Mouse (Mus musculus) stomach, embryonic 14.5 days (tissue): ENCODE measurements around the gene Col4a1. TPM values are rescaled to one million over a fixed set of nuclear protein-coding genes. Genes with fewer than 3 reads are reported as not detected.

Source experiments
- ATAC-seq: fragments of 200-750 bp; cut with Nextera tagmentation; 2 replicates; pipeline ENCODE4 v1.8.0; 2017; ENCODE audit warnings: low read depth, moderate TSS enrichment; ENCODE audit not compliant: insufficient number of reproducible peaks, insufficient read depth, low FRiP score
- H3K27ac ChIP-seq: fragments of 300-500 bp; sonication (generic); 2 replicates; pipeline ENCODE4 v1.5.1; 2014; ENCODE audit warnings: mild to moderate bottlenecking, low read length, moderate library complexity, mixed read lengths
- H3K27me3 ChIP-seq: fragments of 300-500 bp; sonication (generic); 2 replicates; pipeline ENCODE4 v1.6.1; 2014; ENCODE audit warnings: low read length, control low read depth, mixed read lengths; ENCODE audit not compliant: control insufficient read depth, insufficient read depth
- H3K36me3 ChIP-seq: fragments of 300-500 bp; sonication (generic); 2 replicates; pipeline ENCODE4 v1.6.1; 2014; ENCODE audit warnings: mild to moderate bottlenecking, control low read depth, low read length, moderate library complexity, mixed read lengths; ENCODE audit not compliant: control insufficient read depth, insufficient read depth
- H3K4me1 ChIP-seq: fragments of 300-500 bp; sonication (generic); 2 replicates; pipeline ENCODE4 v1.6.1; 2014; ENCODE audit warnings: low read length, control low read depth, mixed read lengths; ENCODE audit not compliant: control insufficient read depth, insufficient read depth
- H3K4me2 ChIP-seq: fragments of 300-500 bp; sonication (generic); replicated peaks from 2 replicates; pipeline ENCODE4 v1.6.1; 2014; ENCODE audit warnings: low read depth, low read length, control low read depth
- H3K4me3 ChIP-seq: fragments of 300-500 bp; sonication (generic); 2 replicates; pipeline ENCODE4 v1.5.1; 2014; ENCODE audit warnings: low read depth, low read length, control low read depth
- H3K9ac ChIP-seq: fragments of 300-500 bp; sonication (generic); replicated peaks from 2 replicates; pipeline ENCODE4 v1.6.1; 2014; ENCODE audit warnings: low read depth, mild to moderate bottlenecking, control low read depth, low read length, moderate library complexity, mixed read lengths
- H3K9me3 ChIP-seq: fragments of 300-500 bp; sonication (generic); 2 replicates; pipeline ENCODE4 v1.6.1; 2016; ENCODE audit warnings: low read depth, low read length, control low read depth; ENCODE audit not compliant: control insufficient read depth
- WGBS: fragments of 180-500 bp; shearing (Covaris S2); extraction: QIAGEN DNeasy Blood & Tissue Kit; methylation state at CpG from one replicate; pipeline ENCODE4 v1.1.7; 2014; 5-methylcytosine and 5-hydroxymethylcytosine counted together
- polyA plus RNA-seq: library from polyadenylated mRNA; unstranded; fragments of >200 nt; fragmentation: Nextera tagmentation; extraction: Ambion mirVana; gene quantifications from 2 replicates; pipeline ENCODE4 v1.2.1, GENCODE M21; 2014

Gene Col4a1
- 216 and 233 TPM in 2 replicates for polyA plus RNA-seq

GRCm38 (mm10) chr8:11312349-11313175 lies at the start of gene Col4a1, which contains the start of gene Col4a2:
TSS of gene Col4a1 (minus strand) at chr8:11312826.
TSS of gene Col4a2 (plus strand) at chr8:11312805.
- peak within 1 kb of the TSS; percentile 82 for H3K4me2 ChIP-seq
- peak within 1 kb of the TSS; percentile 83 for H3K27ac ChIP-seq
- no peaks in the 10 kb centered on the region for H3K27me3 ChIP-seq
- H3K4me3 ChIP-seq: peak within 1 kb of the TSS; percentile 71
- WGBS: under 1% methylated on average over 72 of the region's 87 CpGs
- peak within 1 kb of the TSS; percentile 92 for H3K9ac ChIP-seq
- peak; percentile 84 for ATAC-seq
- peaks cover 18% of the 10 kb centered on the region for H3K4me1 ChIP-seq
- no peaks in the 10 kb centered on the region for H3K9me3 ChIP-seq
- no peaks in the 10 kb centered on the region for H3K36me3 ChIP-seq

DNA sequence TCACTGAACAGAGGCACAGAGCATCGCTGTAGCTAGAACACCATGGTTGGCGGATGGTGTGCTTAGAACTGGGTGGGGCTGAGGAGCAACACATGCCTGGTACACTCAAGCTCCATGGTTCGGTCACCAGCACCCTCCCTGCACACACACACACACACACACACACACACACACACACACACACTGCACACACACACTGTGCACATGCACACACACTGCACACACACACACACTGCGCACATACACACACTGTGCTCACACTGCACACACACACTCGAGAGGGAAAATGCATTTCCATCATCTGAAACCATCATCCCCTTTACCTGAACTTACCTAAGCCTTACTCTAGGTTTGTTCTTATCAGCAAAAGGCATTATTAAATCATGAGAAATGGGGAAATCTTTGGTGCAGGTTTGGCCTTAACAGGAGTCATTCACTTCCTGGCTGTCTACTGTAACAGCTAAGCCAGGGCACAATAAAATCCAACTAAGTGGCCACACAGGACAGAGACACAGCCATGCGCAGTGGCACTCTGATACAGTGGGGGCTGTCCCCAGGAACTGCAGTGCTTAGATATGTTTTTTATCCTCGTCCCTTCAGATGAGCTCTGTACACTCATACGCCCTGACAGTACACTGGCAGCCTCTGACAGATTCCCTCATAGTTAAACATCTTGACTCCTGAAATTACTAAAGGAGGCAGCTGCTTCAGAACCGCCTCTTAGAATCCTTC lies 49.1 kb upstream of the Col4a1 start:
- 59% methylated on average over 9 of the region's 9 CpGs for WGBS
- no peaks in the 10 kb centered on the region for H3K9me3 ChIP-seq
- peak overlapping the region; percentile 82 for H3K27ac ChIP-seq
- peaks cover 33% of the 10 kb centered on the region; the same call in 1 of the 2 replicates for H3K4me1 ChIP-seq
- ATAC-seq: no peak
- H3K36me3 ChIP-seq: no peaks in the 10 kb centered on the region; the same call in 1 of the 2 replicates
- H3K4me3 ChIP-seq: no peak overlapping the region
- H3K9ac ChIP-seq: no peak overlapping the region
- no peaks in the 10 kb centered on the region for H3K27me3 ChIP-seq
- no peak overlapping the region for H3K4me2 ChIP-seq

DNA sequence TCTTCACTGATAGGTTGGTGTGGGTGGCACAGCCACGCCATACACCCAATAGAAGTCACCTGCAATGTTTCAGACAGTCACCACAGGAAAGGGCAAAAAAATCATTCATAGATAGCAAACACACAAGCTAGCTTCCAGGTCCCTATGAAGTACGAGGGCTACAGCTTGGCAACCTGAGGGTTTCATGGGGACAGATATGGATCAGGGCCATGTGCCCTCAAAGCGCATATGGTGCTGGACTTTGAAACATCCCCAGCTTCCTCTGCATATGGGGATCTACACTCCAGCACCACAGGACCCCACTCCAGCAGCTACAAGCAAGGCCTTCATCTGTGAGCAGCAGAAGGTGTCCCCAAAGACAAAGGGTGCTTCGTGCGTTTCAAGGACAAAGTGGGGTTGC lies 47.2 kb upstream of the Col4a1 start:
- 88% methylated on average over 5 of the region's 5 CpGs for WGBS
- Histone ChIP-seq H3K36me3 (no peaks in the 10 kb centered on the region), H3K4me3 (no peak overlapping the region), H3K4me1 (peaks cover 33% of the 10 kb centered on the region; the same call in 1 of the 2 replicates), H3K27ac (no peak overlapping the region), H3K4me2 (no peak overlapping the region), H3K9ac (no peak overlapping the region), H3K27me3 (no peaks in the 10 kb centered on the region), H3K9me3 (no peaks in the 10 kb centered on the region)
- ATAC-seq: no peak

DNA sequence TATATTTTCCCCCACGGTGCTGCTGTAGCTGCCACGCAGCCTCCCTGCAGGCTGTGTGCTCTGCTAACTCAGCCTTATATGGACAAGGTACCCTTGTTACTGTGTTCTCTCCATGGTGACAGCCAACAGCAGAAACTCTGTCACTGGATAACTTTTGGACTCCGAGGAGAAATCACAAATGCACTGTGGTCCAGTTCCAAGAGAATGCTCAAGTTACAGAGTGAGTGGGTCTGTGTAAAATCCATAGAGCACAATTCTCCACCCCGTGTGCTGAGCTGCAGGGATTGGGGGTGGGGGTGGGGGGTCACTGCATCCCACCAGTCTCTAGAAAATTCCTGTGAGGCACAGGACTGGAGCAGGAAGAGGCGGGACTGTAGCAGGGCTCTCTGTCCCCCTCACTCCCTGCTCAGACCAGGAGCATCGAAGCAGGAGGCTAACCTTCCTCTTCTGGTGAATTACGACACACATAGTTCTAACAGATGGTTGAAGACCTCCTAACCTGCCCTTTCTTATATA lies 45.4 kb upstream of the Col4a1 start:
- no peaks in the 10 kb centered on the region for H3K36me3 ChIP-seq
- ATAC-seq: peak; percentile 78
- 26% methylated on average over 7 of the region's 7 CpGs for WGBS
- H3K9ac ChIP-seq: no peak overlapping the region
- peak overlapping the region; percentile 87 for H3K27ac ChIP-seq
- H3K4me1 ChIP-seq: peaks cover 33% of the 10 kb centered on the region; the same call in 1 of the 2 replicates
- H3K4me2 ChIP-seq: no peak overlapping the region
- no peaks in the 10 kb centered on the region for H3K9me3 ChIP-seq
- no peaks in the 10 kb centered on the region for H3K27me3 ChIP-seq
- H3K4me3 ChIP-seq: no peak overlapping the region

DNA sequence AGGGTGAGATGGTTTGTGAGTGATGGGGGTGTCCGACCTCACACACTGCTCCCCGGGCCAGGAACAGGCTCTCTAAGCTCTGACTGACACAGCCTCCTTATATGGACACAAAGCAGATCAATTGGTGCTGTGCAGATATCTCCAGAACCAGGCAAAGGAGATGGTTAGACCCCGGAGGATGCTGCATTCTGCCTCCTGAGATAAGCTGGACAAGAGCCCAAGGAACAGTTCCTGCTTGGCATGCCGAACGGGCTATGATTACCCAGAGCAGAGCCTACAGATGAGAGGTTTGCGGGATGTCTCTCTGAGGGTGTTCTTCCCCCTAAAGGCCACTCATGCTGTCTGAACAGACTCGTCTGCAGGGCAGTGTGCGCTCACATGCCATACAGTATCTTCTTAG lies 44.1 kb upstream of the Col4a1 start:
- WGBS: 72% methylated on average over 8 of the region's 8 CpGs
- no peak overlapping the region for H3K9ac ChIP-seq
- H3K36me3 ChIP-seq: no peaks in the 10 kb centered on the region
- H3K9me3 ChIP-seq: no peaks in the 10 kb centered on the region
- no peak overlapping the region for H3K4me2 ChIP-seq
- H3K27ac ChIP-seq: peak overlapping the region; percentile 87; the same call in 1 of the 2 replicates
- H3K4me1 ChIP-seq: peaks cover 23% of the 10 kb centered on the region; the same call in 1 of the 2 replicates
- no peak for ATAC-seq
- no peaks in the 10 kb centered on the region for H3K27me3 ChIP-seq
- no peak overlapping the region for H3K4me3 ChIP-seq

- H3K4me3 ChIP-seq: no peak overlapping the region
- H3K9me3 ChIP-seq: no peaks in the 10 kb centered on the region
- H3K4me1 ChIP-seq: peaks cover 17% of the 10 kb centered on the region; the same call in 1 of the 2 replicates
- H3K4me2 ChIP-seq: no peak overlapping the region
- no peak overlapping the region for H3K27ac ChIP-seq
- 89% methylated on average over 3 of the region's 3 CpGs for WGBS
- ATAC-seq: no peak
- no peaks in the 10 kb centered on the region for H3K36me3 ChIP-seq
- H3K9ac ChIP-seq: no peak overlapping the region
- H3K27me3 ChIP-seq: no peaks in the 10 kb centered on the region
Measured at GRCm38 (mm10) chr8:11355900-11356299, 43.3 kb upstream of the Col4a1 start.

DNA sequence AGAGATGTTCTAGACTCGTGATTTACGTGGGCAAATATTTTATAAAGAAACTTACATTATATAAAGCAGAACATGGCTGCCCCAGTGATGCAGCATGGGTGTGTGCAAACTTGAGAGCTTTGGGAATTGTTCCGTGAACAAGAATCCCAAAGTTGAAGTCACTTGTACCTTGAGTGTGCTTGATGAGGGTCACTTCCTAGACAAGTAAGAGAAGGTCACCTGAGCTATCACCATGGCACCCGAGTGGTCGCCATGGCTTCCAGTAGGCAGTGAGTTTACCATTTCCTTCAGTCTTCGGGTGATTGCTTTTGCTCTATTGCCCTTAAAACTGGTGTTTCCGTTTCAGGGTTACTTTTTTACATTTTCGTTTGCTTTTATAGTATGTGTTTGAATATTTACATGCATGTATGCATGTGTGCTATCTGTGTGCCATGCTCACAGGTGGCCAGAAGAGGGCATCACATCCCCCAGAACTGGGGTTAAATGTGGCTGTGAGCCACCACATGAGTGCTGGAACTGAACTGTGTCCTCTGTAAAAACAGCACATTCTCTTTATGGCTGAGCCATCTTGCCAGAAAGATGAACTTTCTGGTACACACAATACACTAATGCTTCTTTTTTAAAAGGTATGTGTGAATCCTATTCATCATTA lies 42.3 kb upstream of the Col4a1 start:
- H3K27ac ChIP-seq: no peak overlapping the region
- no peaks in the 10 kb centered on the region for H3K27me3 ChIP-seq
- H3K4me3 ChIP-seq: no peak overlapping the region
- H3K36me3 ChIP-seq: no peaks in the 10 kb centered on the region
- 88% methylated on average over 8 of the region's 8 CpGs for WGBS
- no peak overlapping the region for H3K4me2 ChIP-seq
- H3K9me3 ChIP-seq: no peaks in the 10 kb centered on the region
- no peak for ATAC-seq
- H3K4me1 ChIP-seq: peaks cover 13% of the 10 kb centered on the region; the same call in 1 of the 2 replicates
- no peak overlapping the region for H3K9ac ChIP-seq

DNA sequence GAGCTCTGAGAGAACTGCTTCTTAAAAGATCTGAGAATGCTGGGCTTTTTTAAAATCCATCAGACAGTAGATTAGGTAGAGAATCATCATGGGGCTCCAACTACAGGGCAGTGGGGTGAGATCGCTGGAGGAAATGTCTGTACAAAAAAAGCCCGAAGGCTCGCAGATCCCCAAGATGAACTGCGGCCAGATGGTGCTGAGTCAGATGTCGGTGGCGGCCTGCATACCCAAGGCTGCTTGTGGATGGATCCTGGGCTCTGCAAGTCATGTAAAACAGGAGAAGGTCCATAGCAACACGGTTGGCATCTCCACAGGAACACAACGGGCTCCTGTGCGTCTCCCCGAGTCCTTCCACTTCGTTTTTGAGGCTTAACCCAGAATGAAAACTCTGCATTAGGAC lies 39.9 kb upstream of the Col4a1 start:
- 71% methylated on average over 11 of the region's 11 CpGs for WGBS
- H3K9me3 ChIP-seq: no peaks in the 10 kb centered on the region
- H3K27me3 ChIP-seq: no peaks in the 10 kb centered on the region
- no peaks in the 10 kb centered on the region for H3K36me3 ChIP-seq
- no peak overlapping the region for H3K4me2 ChIP-seq
- no peak for ATAC-seq
- no peak overlapping the region for H3K27ac ChIP-seq
- H3K4me1 ChIP-seq: 0 out of 2 replicates have a peak, but pooled peaks cover 7% of the 10 kb centered on the region
- no peak overlapping the region for H3K4me3 ChIP-seq
- no peak overlapping the region for H3K9ac ChIP-seq
